Mouse (Mus musculus) liver, embryonic 13.5 days (tissue): ENCODE results near the gene Ubxn7. TPM values are rescaled to one million over a fixed set of nuclear protein-coding genes. Genes with fewer than 3 reads are reported as not detected.

Source experiments
- ATAC-seq: fragments of 200-750 bp; cut with Nextera tagmentation; 2 replicates; pipeline ENCODE4 v1.8.0; 2017; ENCODE audit warnings: low read depth, mild to moderate bottlenecking, moderate number of reproducible peaks, moderate library complexity
- DNase-seq: peaks from one replicate; pipeline ENCODE4 v3.0.0; 2022
- H3K27ac ChIP-seq: fragments of 300-500 bp; sonication (generic); 2 replicates; pipeline ENCODE4 v1.5.1; 2015; ENCODE audit warnings: moderate library complexity, mild to moderate bottlenecking, inconsistent platforms
- H3K27me3 ChIP-seq: fragments of 300-500 bp; sonication (generic); 2 replicates; pipeline ENCODE4 v1.6.1; 2015; ENCODE audit warnings: mild to moderate bottlenecking, inconsistent platforms
- H3K36me3 ChIP-seq: fragments of 300-500 bp; sonication (generic); 2 replicates; pipeline ENCODE4 v1.6.1; 2015; ENCODE audit warnings: mild to moderate bottlenecking, inconsistent platforms
- H3K4me1 ChIP-seq: fragments of 300-500 bp; sonication (generic); replicated peaks from 2 replicates; pipeline ENCODE4 v1.6.1; 2015; ENCODE audit warnings: inconsistent platforms
- H3K4me2 ChIP-seq: fragments of 300-500 bp; sonication (generic); 2 replicates; pipeline ENCODE4 v1.6.1; 2015; ENCODE audit warnings: inconsistent platforms, mild to moderate bottlenecking, moderate library complexity
- H3K4me3 ChIP-seq: fragments of 300-500 bp; sonication (generic); replicated peaks from 2 replicates; pipeline ENCODE4 v1.5.1; 2015; ENCODE audit warnings: mild to moderate bottlenecking, inconsistent platforms
- H3K9ac ChIP-seq: fragments of 300-500 bp; sonication (generic); 2 replicates; pipeline ENCODE4 v1.6.1; 2015; ENCODE audit warnings: mild to moderate bottlenecking, inconsistent platforms
- H3K9me3 ChIP-seq: fragments of 300-500 bp; sonication (generic); replicated peaks from 2 replicates; pipeline ENCODE4 v1.6.1; 2016; ENCODE audit warnings: inconsistent platforms
- WGBS: fragments of 180-500 bp; shearing (Covaris S2); methylation state at CpG from one replicate; pipeline ENCODE4 v1.1.7; 2015; ENCODE audit not compliant: insufficient replicate concordance; 5-methylcytosine and 5-hydroxymethylcytosine counted together
- polyA plus RNA-seq: library from polyadenylated mRNA; unstranded; fragments of >200 nt; fragmentation: Nextera tagmentation; extraction: Ambion mirVana; gene quantifications from 2 replicates; pipeline ENCODE4 v1.2.1, GENCODE M21; 2015

Ubxn7 gene
- polyA plus RNA-seq, 1 experiment from 2014 or later = 10.5 TPM

GRCm38 (mm10) chr16:32384885-32385284 is 52.8 kb downstream of the Ubxn7 start:
- Histone ChIP-seq H3K9me3 (no peaks in the 10 kb centered on the region), H3K9ac (no peak overlapping the region), H3K36me3 (peaks cover 58% of the 10 kb centered on the region), H3K27me3 (no peaks in the 10 kb centered on the region), H3K27ac (no peak overlapping the region), H3K4me2 (no peak overlapping the region), H3K4me3 (no peak overlapping the region), H3K4me1 (peaks cover 12% of the 10 kb centered on the region)
- ATAC-seq (no peak), DNase-seq (no peak)
- WGBS = 44% methylated on average over 2 of the region's 2 CpGs

DNA sequence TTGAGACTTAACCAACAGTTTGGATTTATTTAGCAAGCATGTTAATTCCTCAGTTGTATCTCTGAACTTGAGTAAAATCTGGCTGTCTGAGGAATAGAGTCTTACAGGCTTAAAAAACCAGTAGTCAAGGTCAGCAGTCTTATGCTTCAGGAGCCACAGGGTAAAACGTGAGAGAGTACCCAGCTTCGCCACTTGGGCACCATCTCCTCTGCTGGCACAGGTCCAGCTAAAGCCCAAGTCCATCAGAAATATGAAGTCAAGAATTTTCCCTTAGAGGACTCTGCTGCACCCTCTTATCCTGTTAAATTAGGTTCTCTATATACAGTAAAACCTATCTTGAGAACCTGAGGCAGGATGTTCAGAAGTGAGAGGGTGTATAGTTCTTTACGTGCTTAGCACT is 54.8 kb downstream of the Ubxn7 start:
- WGBS = 77% methylated on average over 3 of the region's 3 CpGs

DNA sequence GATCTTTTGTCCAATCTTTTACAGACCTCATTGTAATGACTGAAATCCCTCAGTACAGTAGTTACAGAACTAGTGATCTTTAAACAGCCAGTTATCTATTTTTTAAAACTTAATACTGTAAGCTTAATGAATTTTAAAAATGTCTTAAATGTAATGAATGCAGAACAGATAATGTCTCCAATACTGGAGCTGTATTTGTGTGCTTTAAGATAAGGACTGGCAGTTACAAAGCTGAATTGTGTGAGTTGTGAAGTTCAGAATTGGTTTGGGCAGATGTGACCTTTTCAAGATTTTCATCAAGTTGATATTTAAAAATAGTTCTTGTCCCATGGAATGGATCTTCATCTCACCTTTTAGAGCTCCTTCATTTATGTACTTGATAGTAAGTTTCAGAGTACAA is 57.0 kb downstream of the Ubxn7 start:
- H3K36me3 ChIP-seq = peaks cover 41% of the 10 kb centered on the region
- peak overlapping the region; percentile 74; the same call in 1 of the 2 replicates for H3K27ac ChIP-seq
- no peak overlapping the region for H3K4me3 ChIP-seq
- peaks cover 15% of the 10 kb centered on the region for H3K4me1 ChIP-seq
- no peaks in the 10 kb centered on the region for H3K9me3 ChIP-seq
- no peaks in the 10 kb centered on the region for H3K27me3 ChIP-seq
- no peak for DNase-seq
- no peak overlapping the region for H3K4me2 ChIP-seq
- no peak for ATAC-seq
- H3K9ac ChIP-seq = no peak overlapping the region

More for the DNA sequence above, 54.8 kb downstream of the Ubxn7 start:
- Histone ChIP-seq H3K4me1 (peaks cover 15% of the 10 kb centered on the region), H3K4me3 (no peak overlapping the region), H3K27me3 (no peaks in the 10 kb centered on the region), H3K27ac (no peak overlapping the region), H3K9ac (no peak overlapping the region), H3K36me3 (peaks cover 55% of the 10 kb centered on the region), H3K4me2 (no peak overlapping the region), H3K9me3 (no peaks in the 10 kb centered on the region)
- DNase-seq = no peak
- ATAC-seq = no peak

DNA sequence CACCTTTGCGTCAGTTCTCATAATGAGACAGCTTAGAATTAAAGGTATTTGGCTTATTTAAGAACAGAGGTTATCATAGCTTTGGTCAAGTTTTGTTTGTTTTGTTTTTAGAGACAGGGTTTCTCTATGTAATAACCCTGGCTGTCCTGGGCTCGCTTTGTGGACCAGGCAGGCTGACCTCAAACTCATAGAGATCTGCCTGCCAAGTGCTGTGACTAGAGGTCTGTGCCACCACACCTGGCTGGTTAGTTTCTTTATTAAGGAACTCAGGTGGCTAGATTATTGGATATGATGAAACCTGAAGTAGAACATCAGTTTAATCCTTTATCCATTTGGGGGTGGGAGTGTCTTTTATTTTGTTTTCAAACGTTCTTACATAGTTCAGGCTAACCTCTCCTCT is 57.8 kb downstream of the Ubxn7 start:
- no peak for DNase-seq
- WGBS = 55% methylated on average over 3 of the region's 3 CpGs
- Histone ChIP-seq H3K27ac (peak overlapping the region; percentile 74; the same call in 1 of the 2 replicates), H3K4me3 (no peak overlapping the region), H3K36me3 (peaks cover 38% of the 10 kb centered on the region), H3K9ac (no peak overlapping the region), H3K4me2 (no peak overlapping the region), H3K9me3 (no peaks in the 10 kb centered on the region), H3K4me1 (peaks cover 15% of the 10 kb centered on the region), H3K27me3 (no peaks in the 10 kb centered on the region)
- no peak for ATAC-seq

- DNase-seq (no peak), ATAC-seq (no peak)
- Histone ChIP-seq H3K27me3 (no peaks in the 10 kb centered on the region), H3K4me3 (no peak overlapping the region), H3K9ac (no peak overlapping the region), H3K4me2 (no peak overlapping the region), H3K27ac (no peak overlapping the region), H3K36me3 (peaks cover 30% of the 10 kb centered on the region), H3K9me3 (no peaks in the 10 kb centered on the region), H3K4me1 (peaks cover 17% of the 10 kb centered on the region)
- 77% methylated on average over 3 of the region's 3 CpGs for WGBS
Observed at GRCm38 (mm10) chr16:32390882-32391281, 58.8 kb downstream of the Ubxn7 start.

- Histone ChIP-seq H3K4me1 (peaks cover 7% of the 10 kb centered on the region), H3K27me3 (no peaks in the 10 kb centered on the region), H3K4me2 (no peak overlapping the region), H3K9me3 (no peaks in the 10 kb centered on the region), H3K36me3 (peaks cover 10% of the 10 kb centered on the region), H3K9ac (no peak overlapping the region), H3K4me3 (no peak overlapping the region), H3K27ac (peak overlapping the region; percentile 32; the same call in 1 of the 2 replicates)
- no peak for ATAC-seq
- WGBS = 41% methylated on average over 6 of the region's 6 CpGs
- no peak for DNase-seq
Observed at GRCm38 (mm10) chr16:32395679-32396540, 63.9 kb downstream of the Ubxn7 start.

GRCm38 (mm10) chr16:32396541-32396835 is 64.4 kb downstream of the Ubxn7 start:
- 66% methylated on average over 3 of the region's 3 CpGs for WGBS
- peaks cover 6% of the 10 kb centered on the region for H3K36me3 ChIP-seq
- no peak overlapping the region for H3K4me3 ChIP-seq
- H3K9me3 ChIP-seq = no peaks in the 10 kb centered on the region
- no peak overlapping the region for H3K4me2 ChIP-seq
- H3K4me1 ChIP-seq = peaks cover 7% of the 10 kb centered on the region
- no peak overlapping the region for H3K9ac ChIP-seq
- no peaks in the 10 kb centered on the region for H3K27me3 ChIP-seq
- 0 out of 2 replicates have a peak overlapping the region, but pooled peaks have one; percentile 32 for H3K27ac ChIP-seq
- ATAC-seq (no peak), DNase-seq (no peak)

- Histone ChIP-seq H3K36me3 (peaks cover 2% of the 10 kb centered on the region), H3K9ac (no peak overlapping the region), H3K9me3 (no peaks in the 10 kb centered on the region), H3K4me2 (no peak overlapping the region), H3K4me1 (peaks cover 7% of the 10 kb centered on the region), H3K27ac (no peak overlapping the region), H3K27me3 (no peaks in the 10 kb centered on the region), H3K4me3 (no peak overlapping the region)
- ATAC-seq (no peak), DNase-seq (no peak)
- WGBS = 63% methylated on average over 3 of the region's 3 CpGs
Observed at GRCm38 (mm10) chr16:32398206-32398605, 66.1 kb downstream of the Ubxn7 start.

DNA sequence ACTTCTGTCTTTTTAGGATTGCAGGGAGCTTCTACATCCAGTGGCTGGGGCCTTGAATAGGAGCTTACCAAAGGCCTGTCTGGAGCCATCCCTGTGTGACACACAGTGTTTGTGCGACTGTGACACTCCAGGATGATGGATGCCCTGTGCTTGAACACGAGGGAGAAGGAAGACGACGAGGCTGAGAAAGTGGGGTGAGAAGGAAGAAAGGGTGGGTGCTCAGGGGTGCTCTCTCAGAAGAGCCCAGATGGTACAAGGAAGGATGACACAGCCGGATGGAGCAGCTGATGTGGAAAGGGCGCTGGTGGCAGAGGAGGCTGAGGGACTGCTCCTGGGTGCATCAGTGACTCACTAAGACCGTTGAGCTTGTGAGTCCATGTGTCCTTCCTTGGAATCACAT is 68.2 kb downstream of the Ubxn7 start, which contains the start of gene Tm4sf19:
Tm4sf19 (plus strand) TSS at position 240 of the 400 bp plus-strand sequence.
- 79% methylated on average over 7 of the region's 7 CpGs for WGBS
- no peak for DNase-seq

DNA sequence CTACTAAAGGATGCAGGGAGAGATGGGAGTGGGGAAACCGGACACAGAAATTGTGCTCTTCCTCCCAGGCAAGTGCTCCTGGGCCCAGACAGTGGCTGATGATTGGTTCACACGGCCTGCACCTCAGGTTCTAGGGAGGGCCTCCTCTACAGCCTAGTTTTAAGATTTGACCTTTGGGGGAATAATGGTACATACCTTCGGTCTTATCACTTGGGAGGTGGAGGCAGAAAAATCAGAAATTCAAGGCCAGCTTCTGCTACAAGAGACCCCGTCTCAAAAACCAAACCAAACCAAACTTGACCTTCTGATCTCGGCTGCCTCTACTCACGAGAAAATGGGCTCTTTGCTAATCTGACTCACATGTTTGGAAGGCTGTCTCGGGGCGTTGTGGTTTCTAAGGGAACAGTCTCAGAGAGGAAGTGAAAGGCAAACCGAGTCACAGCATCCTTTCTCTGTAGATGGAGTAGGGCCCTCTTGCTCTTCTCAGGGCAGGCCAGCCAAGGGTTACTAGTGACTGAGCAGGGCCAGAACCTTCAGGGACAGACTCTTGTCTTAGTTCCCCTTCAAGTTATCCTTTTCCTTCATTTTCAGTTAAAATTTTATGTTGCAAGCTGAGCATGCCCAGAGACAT is 69.4 kb downstream of the Ubxn7 start:
- 0 out of 2 replicates have a peak, but pooled peaks cover 4% of the 10 kb centered on the region for H3K4me1 ChIP-seq
- H3K4me3 ChIP-seq = no peak overlapping the region
- no peak overlapping the region for H3K27ac ChIP-seq
- H3K27me3 ChIP-seq = no peaks in the 10 kb centered on the region
- 43% methylated on average over 9 of the region's 9 CpGs for WGBS
- H3K9ac ChIP-seq = no peak overlapping the region
- no peaks in the 10 kb centered on the region for H3K36me3 ChIP-seq
- H3K9me3 ChIP-seq = no peaks in the 10 kb centered on the region
- ATAC-seq (no peak), DNase-seq (no peak)
- no peak overlapping the region for H3K4me2 ChIP-seq

More for the DNA sequence above, 68.2 kb downstream of the Ubxn7 start, which contains the start of gene Tm4sf19:
- Histone ChIP-seq H3K36me3 (no peaks in the 10 kb centered on the region), H3K4me3 (no peak within 1 kb of the TSS), H3K27ac (no peak within 1 kb of the TSS), H3K27me3 (no peaks in the 10 kb centered on the region), H3K4me2 (no peak within 1 kb of the TSS), H3K4me1 (peaks cover 7% of the 10 kb centered on the region), H3K9ac (no peak within 1 kb of the TSS), H3K9me3 (no peaks in the 10 kb centered on the region)
- no peak for ATAC-seq

DNA sequence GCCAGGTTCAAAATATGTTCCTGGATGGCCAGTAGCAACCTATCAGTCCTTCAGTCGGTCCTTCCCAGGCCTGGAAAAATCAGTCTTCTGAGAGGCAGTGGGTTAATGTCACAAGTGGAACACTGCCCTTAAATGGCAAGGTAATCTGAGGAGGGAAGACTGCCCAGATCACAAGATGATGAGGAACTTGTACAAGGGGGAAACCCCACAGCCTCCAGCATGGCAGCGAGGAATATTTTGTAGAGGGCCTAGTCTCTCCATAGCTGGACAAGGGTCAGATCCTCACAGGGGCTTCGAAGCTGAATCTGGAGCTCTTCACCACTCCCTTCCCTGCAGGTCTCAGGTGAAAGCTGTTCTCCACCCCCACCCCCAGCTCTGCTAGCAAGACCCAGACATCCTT is 70.8 kb downstream of the Ubxn7 start:
- 77% methylated on average over 3 of the region's 3 CpGs for WGBS
- 0 out of 2 replicates have a peak, but pooled peaks cover 4% of the 10 kb centered on the region for H3K4me1 ChIP-seq
- no peaks in the 10 kb centered on the region for H3K36me3 ChIP-seq
- no peak overlapping the region for H3K27ac ChIP-seq
- ATAC-seq (no peak), DNase-seq (no peak)
- no peaks in the 10 kb centered on the region for H3K27me3 ChIP-seq
- H3K9me3 ChIP-seq = no peaks in the 10 kb centered on the region
- no peak overlapping the region for H3K4me3 ChIP-seq
- H3K9ac ChIP-seq = no peak overlapping the region
- no peak overlapping the region for H3K4me2 ChIP-seq
